Comparison of ENCODE assay signal across 10 mouse cellular contexts in the genomic region with DNA sequence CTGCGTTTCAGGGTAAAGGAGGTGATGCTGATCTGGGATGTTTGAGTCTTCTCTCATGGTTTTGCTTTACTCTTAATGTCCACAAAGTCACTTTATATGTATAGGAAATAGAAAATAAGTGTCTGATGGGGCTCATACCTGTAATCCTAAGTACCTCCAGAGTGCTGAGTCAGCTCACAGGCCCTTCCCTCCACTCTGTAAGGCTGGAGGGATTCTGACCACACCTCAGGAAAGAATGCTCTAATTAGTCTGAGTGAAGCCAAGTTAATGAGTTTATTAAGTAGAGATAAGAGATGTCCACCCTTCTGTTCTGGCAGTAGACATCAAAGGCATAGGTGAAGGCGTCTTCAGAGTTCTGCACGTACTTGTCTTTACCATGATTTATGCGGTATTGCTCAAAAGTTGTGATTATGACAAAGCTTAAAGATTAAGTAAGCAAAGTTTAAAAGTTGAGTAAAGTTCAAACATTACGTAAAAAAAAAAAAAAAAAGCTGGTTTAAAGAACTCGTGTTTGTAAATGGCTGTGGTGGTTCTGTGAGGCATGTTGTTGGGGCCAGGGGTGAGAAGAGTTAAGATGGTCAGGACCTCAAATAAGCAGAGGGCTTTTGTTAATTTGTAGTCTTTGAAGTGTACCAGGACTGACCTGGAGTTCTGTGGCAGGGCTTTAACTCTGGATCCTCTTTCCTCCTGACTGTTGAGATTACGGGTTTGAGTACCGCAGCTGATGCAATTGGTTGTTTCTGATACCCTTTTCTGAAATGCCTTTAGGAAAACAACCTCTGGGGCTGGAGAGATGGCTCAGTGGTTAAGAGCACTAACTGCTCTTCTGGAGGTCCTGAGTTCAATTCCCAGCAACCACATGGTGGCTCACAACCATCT. TPM values are rescaled to one million over a fixed set of nuclear protein-coding genes. Genes with fewer than 3 reads are reported as not detected.
DNase-seq lines count a peak whose midpoint lies in the region; ATAC-seq and TF ChIP-seq lines count a peak whose summit lies in the region.
"Had no signal": no experiment of that assay in that cellular context is flagged by ENCODE, and none has a peak within 500 bp of the region (broad histone marks: within the 10 kb centered on the region; RNA-seq: fewer than 3 reads in every experiment).

No protein-coding gene starts in this region.

- WGBS in hindbrain, embryonic 13.5 days, result 89% methylated on average over 8 of the region's 8 CpGs
- 85% methylated on average over 8 of the region's 8 CpGs for WGBS in hindbrain, embryonic 14.5 days
- WGBS in limb, embryonic 14.5 days, result 59% methylated on average over 8 of the region's 8 CpGs

- H3K4me3 ChIP-seq in hindbrain, embryonic 13.5 days, result no peak overlapping the region
- no peak overlapping the region for H3K4me3 ChIP-seq in hindbrain, embryonic 14.5 days (replicated peaks; ENCODE audit: low read length)
- H3K4me3 ChIP-seq in MEL (ENCODE audit: control insufficient read depth in 1 of 2, insufficient read depth in 1 of 2, low read depth in 2 of 2, low read length in 2 of 2), result no peak overlapping the region
- H3K4me3 ChIP-seq in limb, embryonic 14.5 days (replicated peaks; ENCODE audit: low read length), result no peak overlapping the region

- no peak for TF ChIP-seq POLR2A in MEL (IDR thresholded peaks at IDR 0.05; ENCODE audit: control insufficient read depth in 1 of 2, insufficient read depth in 1 of 2, low read depth in 1 of 2, low read length in 2 of 2, poor library complexity in 1 of 2)
- no peak for TF ChIP-seq POLR2A in limb, embryonic 14.5 days (IDR thresholded peaks at IDR 0.05; ENCODE audit: borderline replicate concordance, extremely low read depth, insufficient read depth, insufficient read length)

- no peak overlapping the region for H3K27ac ChIP-seq in hindbrain, embryonic 13.5 days
- H3K27ac ChIP-seq in hindbrain, embryonic 14.5 days, result no peak overlapping the region
- H3K27ac ChIP-seq in MEL (ENCODE audit: control insufficient read depth, low read depth, low read length), result peak overlapping the region; percentile 94
- H3K27ac ChIP-seq in limb, embryonic 14.5 days (replicated peaks; ENCODE audit: low read depth, low read length), result no peak overlapping the region

- peak overlapping the region; percentile 98; the same call in 1 of the 2 replicates for H3K4me2 ChIP-seq in hindbrain, embryonic 13.5 days
- no peak overlapping the region for H3K4me2 ChIP-seq in hindbrain, embryonic 14.5 days (replicated peaks)
- H3K4me2 ChIP-seq in limb, embryonic 14.5 days (replicated peaks; ENCODE audit: low read depth, low read length, severe bottlenecking), result no peak overlapping the region

- H3K27me3 ChIP-seq in hindbrain, embryonic 13.5 days, result no peaks in the 10 kb centered on the region
- H3K27me3 ChIP-seq in hindbrain, embryonic 14.5 days (ENCODE audit: control insufficient read depth, insufficient read depth, low read length), result no peaks in the 10 kb centered on the region
- no peaks in the 10 kb centered on the region for H3K27me3 ChIP-seq in MEL (ENCODE audit: control insufficient read depth in 1 of 2, insufficient read depth in 2 of 2, low read length in 2 of 2)
- H3K27me3 ChIP-seq in limb, embryonic 14.5 days (ENCODE audit: control insufficient read depth, insufficient read depth, low read length), result no peaks in the 10 kb centered on the region
- H3K27me3 ChIP-seq: embryonic facial prominence, embryonic 12.5 days had no signal

- TF ChIP-seq EP300 in MEL (IDR thresholded peaks at IDR 0.05; ENCODE audit: low read depth in 1 of 2, low read length in 2 of 2), result no peak; a peak in 1 of 4 replicates

- no peak for DNase-seq in hindbrain, embryonic 14.5 days (ENCODE audit: low spot score)
- DNase-seq in 416B (ENCODE audit: low read depth) (peak; percentile 51), MEL (ENCODE audit: low read depth, low spot score) (peak; percentile 45)
- peak; percentile 14 for DNase-seq in limb, embryonic 14.5 days (ENCODE audit: low spot score)
- DNase-seq in cerebellum, adult 11 months, result no peak
- DNase-seq in gastrocnemius, adult 18-20 months (ENCODE audit: low spot score), result no peak

- no peak for TF ChIP-seq CTCF in MEL (IDR thresholded peaks at IDR 0.05 in 2 of 3, conservative IDR thresholded peaks at IDR 0.05 in 1 of 3; ENCODE audit: control insufficient read depth in 1 of 3, insufficient read depth in 1 of 3, low read depth in 2 of 3, low read length in 3 of 3, poor library complexity in 1 of 3, severe bottlenecking in 1 of 3)

- no peaks in the 10 kb centered on the region for H3K36me3 ChIP-seq in hindbrain, embryonic 13.5 days
- no peaks in the 10 kb centered on the region for H3K36me3 ChIP-seq in hindbrain, embryonic 14.5 days (replicated peaks; ENCODE audit: control insufficient read depth, insufficient read depth)
- H3K36me3 ChIP-seq in MEL (ENCODE audit: control insufficient read depth in 1 of 2, insufficient read depth in 2 of 2, low read length in 2 of 2), result peaks cover 0 to 68% of the 10 kb centered on the region in 2 experiments; a peak in 3 of 4 replicates
- H3K36me3 ChIP-seq in limb, embryonic 14.5 days (ENCODE audit: control insufficient read depth, insufficient read depth, low read length), result no peaks in the 10 kb centered on the region
- H3K36me3 ChIP-seq: embryonic facial prominence, embryonic 12.5 days; hindbrain, embryonic 10.5 days had no signal

- H3K9me3 ChIP-seq in hindbrain, embryonic 13.5 days, result no peaks in the 10 kb centered on the region
- no peaks in the 10 kb centered on the region for H3K9me3 ChIP-seq in hindbrain, embryonic 14.5 days (ENCODE audit: control insufficient read depth, low read length)
- no peaks in the 10 kb centered on the region for H3K9me3 ChIP-seq in MEL (replicated peaks; ENCODE audit: insufficient read depth, low read length)
- H3K9me3 ChIP-seq in limb, embryonic 14.5 days (ENCODE audit: control insufficient read depth, low read length), result no peaks in the 10 kb centered on the region
- H3K9me3 ChIP-seq: embryonic facial prominence, embryonic 12.5 days; hindbrain, embryonic 10.5 days had no signal

- peaks cover 60% of the 10 kb centered on the region for H3K79me2 ChIP-seq in MEL (ENCODE audit: control insufficient read depth, insufficient read depth, low read length, poor library complexity)

- peaks cover 42% of the 10 kb centered on the region for H3K4me1 ChIP-seq in hindbrain, embryonic 13.5 days (replicated peaks)
- H3K4me1 ChIP-seq in hindbrain, embryonic 14.5 days (replicated peaks; ENCODE audit: control insufficient read depth, insufficient read depth, low read length), result peaks cover 24% of the 10 kb centered on the region
- H3K4me1 ChIP-seq in MEL (ENCODE audit: control insufficient read depth in 1 of 2, insufficient read depth in 2 of 2, low read length in 2 of 2), result peaks cover 26 to 44% of the 10 kb centered on the region in 2 experiments
- peaks cover 25% of the 10 kb centered on the region for H3K4me1 ChIP-seq in limb, embryonic 14.5 days (ENCODE audit: control insufficient read depth, insufficient read depth, low read length)

- TF ChIP-seq RAD21 in MEL (IDR thresholded peaks at IDR 0.05; ENCODE audit: low read depth, low read length), result no peak

- no peak for ATAC-seq in hindbrain, embryonic 13.5 days (ENCODE audit: low FRiP score)
- ATAC-seq in hindbrain, embryonic 14.5 days (ENCODE audit: low FRiP score), result no peak
- ATAC-seq in limb, embryonic 14.5 days (ENCODE audit: low FRiP score, low read depth), result no peak
- ATAC-seq in monocyte, adult 5-6 weeks (replicated peaks; ENCODE audit: insufficient number of reproducible peaks, low FRiP score, low TSS enrichment, poor library complexity, severe bottlenecking), result no peak

- no peak overlapping the region for H3K9ac ChIP-seq in hindbrain, embryonic 13.5 days
- no peak overlapping the region for H3K9ac ChIP-seq in hindbrain, embryonic 14.5 days
- H3K9ac ChIP-seq in MEL (ENCODE audit: control insufficient read depth, low read depth, low read length, poor library complexity, severe bottlenecking), result no peak overlapping the region; the same call in 1 of the 2 replicates
- H3K9ac ChIP-seq in limb, embryonic 14.5 days (ENCODE audit: low read depth, low read length, severe bottlenecking), result no peak overlapping the region

RNA-seq across cellular contexts. Expression of a gene that starts 4.7 kb away (rescaled TPM):
- polyA plus RNA-seq in hindbrain, embryonic 13.5 days (2015; fragmentation: Nextera tagmentation; extraction: Ambion mirVana), result 93.0 and 93.5 TPM in 2 replicates
- polyA plus RNA-seq in hindbrain, embryonic 14.5 days (2014; fragmentation: Nextera tagmentation; extraction: Ambion mirVana), result 124 and 146 TPM in 2 replicates
- total RNA-seq in MEL (2012; rRNA removed), result 64.6 and 67.3 TPM in 2 replicates
- polyA plus RNA-seq in MEL (2012; ENCODE audit: insufficient read depth in 1 of 2, insufficient read length in 2 of 2, low read depth in 1 of 2, low replicate concordance in 2 of 2, missing spikeins in 1 of 2), result 10 to 100 TPM; 54.5 to 57.9 TPM
- 40.8 and 45.6 TPM in 2 replicates for polyA plus RNA-seq in limb, embryonic 14.5 days (2012; rRNA removed)
- 106 and 113 TPM in 2 replicates for polyA plus RNA-seq in limb, embryonic 14.5 days (2014; fragmentation: Nextera tagmentation; extraction: Ambion mirVana)
- 60.5 to 111 TPM (median 83.4 TPM) in 3 replicates for total RNA-seq in monocyte, adult 5-6 weeks (2017)
- total RNA-seq in gastrocnemius, adult 18-20 months (2021), result 10 to 100 TPM; 65.2 to 76.7 TPM

RNA-seq across cellular contexts. Expression of a gene that starts 22.6 kb away (rescaled TPM):
- not detected in 2 replicates for polyA plus RNA-seq in hindbrain, embryonic 13.5 days (2015; fragmentation: Nextera tagmentation; extraction: Ambion mirVana)
- not detected in 2 replicates for polyA plus RNA-seq in hindbrain, embryonic 14.5 days (2014; fragmentation: Nextera tagmentation; extraction: Ambion mirVana)
- total RNA-seq in MEL (2012; rRNA removed), result not detected in 2 replicates
- not detected for polyA plus RNA-seq in MEL (2012; ENCODE audit: insufficient read depth in 1 of 2, insufficient read length in 2 of 2, low read depth in 1 of 2, low replicate concordance in 2 of 2, missing spikeins in 1 of 2)
- polyA plus RNA-seq in limb, embryonic 14.5 days (2012; rRNA removed), result not detected in 2 replicates
- not detected in 2 replicates for polyA plus RNA-seq in limb, embryonic 14.5 days (2014; fragmentation: Nextera tagmentation; extraction: Ambion mirVana)
- not detected in 3 replicates for total RNA-seq in monocyte, adult 5-6 weeks (2017)
- total RNA-seq in gastrocnemius, adult 18-20 months (2021), result not detected
- polyA plus RNA-seq: embryonic facial prominence, embryonic 12.5 days; hindbrain, embryonic 10.5 days had no signal

RNA-seq across cellular contexts. Expression of a gene that starts 37.3 kb away (rescaled TPM):
- polyA plus RNA-seq in hindbrain, embryonic 13.5 days (2015; fragmentation: Nextera tagmentation; extraction: Ambion mirVana), result 218 and 235 TPM in 2 replicates
- polyA plus RNA-seq in hindbrain, embryonic 14.5 days (2014; fragmentation: Nextera tagmentation; extraction: Ambion mirVana), result 244 and 255 TPM in 2 replicates
- 417 and 425 TPM in 2 replicates for total RNA-seq in MEL (2012; rRNA removed)
- 100 to 1,000 TPM in 1 of 2 experiments, not detected in 1; 431 TPM for polyA plus RNA-seq in MEL (2012; ENCODE audit: insufficient read depth in 1 of 2, insufficient read length in 2 of 2, low read depth in 1 of 2, low replicate concordance in 2 of 2, missing spikeins in 1 of 2)
- 158 and 183 TPM in 2 replicates for polyA plus RNA-seq in limb, embryonic 14.5 days (2012; rRNA removed)
- 301 and 309 TPM in 2 replicates for polyA plus RNA-seq in limb, embryonic 14.5 days (2014; fragmentation: Nextera tagmentation; extraction: Ambion mirVana)
- 48.4 to 102 TPM (median 64.0 TPM) in 3 replicates for total RNA-seq in monocyte, adult 5-6 weeks (2017)
- 100 to 1,000 TPM; 229 TPM for total RNA-seq in gastrocnemius, adult 18-20 months (2021)

RNA-seq across cellular contexts. Expression of a gene that starts 37.3 kb away (rescaled TPM):
- polyA plus RNA-seq in hindbrain, embryonic 13.5 days (2015; fragmentation: Nextera tagmentation; extraction: Ambion mirVana), result 36.7 and 38.6 TPM in 2 replicates
- polyA plus RNA-seq in hindbrain, embryonic 14.5 days (2014; fragmentation: Nextera tagmentation; extraction: Ambion mirVana), result 40.1 and 44.8 TPM in 2 replicates
- 43.0 and 43.8 TPM in 2 replicates for total RNA-seq in MEL (2012; rRNA removed)
- 10 to 100 TPM in 1 of 2 experiments, not detected in 1; 32.6 TPM for polyA plus RNA-seq in MEL (2012; ENCODE audit: insufficient read depth in 1 of 2, insufficient read length in 2 of 2, low read depth in 1 of 2, low replicate concordance in 2 of 2, missing spikeins in 1 of 2)
- polyA plus RNA-seq in limb, embryonic 14.5 days (2012; rRNA removed), result 19.1 and 19.5 TPM in 2 replicates
- 44.5 and 49.2 TPM in 2 replicates for polyA plus RNA-seq in limb, embryonic 14.5 days (2014; fragmentation: Nextera tagmentation; extraction: Ambion mirVana)
- 89.5 to 191 TPM (median 132 TPM) in 3 replicates for total RNA-seq in monocyte, adult 5-6 weeks (2017)
- total RNA-seq in gastrocnemius, adult 18-20 months (2021), result 10 to 100 TPM; 25.3 to 28.9 TPM

Comparison
In these comparisons a context has a peak if more than half of its experiments do, and no peak if none do; other contexts are left out.
1. DNase-seq: peak in 416B (single experiment), MEL (single experiment) and limb, embryonic 14.5 days (single experiment); none in hindbrain, embryonic 14.5 days (single experiment), cerebellum, adult 11 months (single experiment) and gastrocnemius, adult 18-20 months (single experiment).